Mouse (Mus musculus): ENCODE results near the gene Ubxn11.

- TF ChIP-seq POLR2A (IDR thresholded peaks at IDR 0.05; ENCODE audit: borderline replicate concordance, insufficient read depth, low read length) (no peak), CTCF (IDR thresholded peaks at IDR 0.05; ENCODE audit: borderline replicate concordance, insufficient read depth, low read depth, low read length) (no peak)
These were observed 15.9 kb downstream of the Ubxn11 start for GRCm38 (mm10) chr4:134118126-134118800.

All from cerebellum, adult 2 months (tissue).